Mouse (Mus musculus): Measurements from ENCODE around the gene Btbd35f20.
"Not testable (repeated sequence)": the region's sequence is repeated elsewhere in the genome, so short reads cannot be mapped to it uniquely, and the experiment has no call there.

The Btbd35f20 gene

DNA sequence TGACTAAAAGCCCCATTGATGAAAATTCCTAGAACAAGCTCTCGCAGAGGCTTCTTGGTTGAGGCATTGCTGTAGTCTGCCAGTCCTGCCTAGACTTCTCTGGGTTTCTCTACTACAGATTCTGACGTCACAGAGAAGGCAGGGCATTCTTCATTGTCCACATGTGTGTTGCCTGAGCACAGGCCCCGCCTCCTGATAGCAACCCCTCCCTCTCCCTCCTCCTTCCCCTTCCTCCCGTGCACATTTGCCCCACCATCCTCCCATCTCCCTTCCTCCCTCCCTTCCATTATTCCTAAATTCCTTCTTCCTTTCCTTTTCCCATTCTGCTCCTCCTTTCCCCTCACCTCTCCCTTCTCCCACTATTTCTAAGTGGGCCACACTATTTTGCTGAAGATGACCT, at the start of gene Btbd35f20:
Btbd35f20 (minus strand) TSS at position 101 of the 400 bp plus-strand sequence.
- in situ Hi-C loops (cut with MseI, MboI), result not testable (repeated sequence)
